Mouse (Mus musculus) midbrain, embryonic 15.5 days (tissue): ENCODE measurements around the gene Gipr. TPM values are rescaled to one million over a fixed set of nuclear protein-coding genes. Genes with fewer than 3 reads are reported as not detected.

ENCODE experiments used
- ATAC-seq: fragments of 200-750 bp; cut with Nextera tagmentation; replicated peaks from 2 replicates; pipeline ENCODE4 v1.8.0; 2017; ENCODE audit warnings: moderate TSS enrichment
- H3K27ac ChIP-seq: fragments of 300-500 bp; sonication (generic); 2 replicates; pipeline ENCODE4 v1.5.1; 2015; ENCODE audit warnings: mild to moderate bottlenecking, inconsistent platforms
- H3K27me3 ChIP-seq: fragments of 300-500 bp; sonication (generic); replicated peaks from 2 replicates; pipeline ENCODE4 v1.6.1; 2015; ENCODE audit warnings: inconsistent platforms
- H3K36me3 ChIP-seq: fragments of 300-500 bp; sonication (generic); replicated peaks from 2 replicates; pipeline ENCODE4 v1.6.1; 2015; ENCODE audit warnings: inconsistent platforms
- H3K4me1 ChIP-seq: fragments of 300-500 bp; sonication (generic); 2 replicates; pipeline ENCODE4 v1.6.1; 2015; ENCODE audit warnings: inconsistent platforms
- H3K4me2 ChIP-seq: fragments of 300-500 bp; sonication (generic); 2 replicates; pipeline ENCODE4 v1.6.1; 2015; ENCODE audit warnings: inconsistent platforms, mild to moderate bottlenecking, moderate library complexity
- H3K4me3 ChIP-seq: fragments of 300-500 bp; sonication (generic); 2 replicates; pipeline ENCODE4 v1.5.1; 2015; ENCODE audit warnings: mild to moderate bottlenecking, inconsistent platforms
- H3K9ac ChIP-seq: fragments of 300-500 bp; sonication (generic); 2 replicates; pipeline ENCODE4 v1.6.1; 2015; ENCODE audit warnings: mild to moderate bottlenecking, inconsistent platforms
- H3K9me3 ChIP-seq: fragments of 300-500 bp; sonication (generic); 2 replicates; pipeline ENCODE4 v1.6.1; 2016; ENCODE audit warnings: inconsistent platforms
- WGBS: fragments of 180-500 bp; shearing (Covaris S2); methylation state at CpG from one replicate; pipeline ENCODE4 v1.1.7; 2015; ENCODE audit warnings: mixed read lengths; 5-methylcytosine and 5-hydroxymethylcytosine counted together
- polyA plus RNA-seq: library from polyadenylated mRNA; unstranded; fragments of >200 nt; fragmentation: Nextera tagmentation; extraction: Ambion mirVana; gene quantifications from 2 replicates; pipeline ENCODE4 v1.2.1, GENCODE M21; 2015

The Gipr gene
- polyA plus RNA-seq, 1 experiment from 2014 or later = 3.5 TPM

DNA sequence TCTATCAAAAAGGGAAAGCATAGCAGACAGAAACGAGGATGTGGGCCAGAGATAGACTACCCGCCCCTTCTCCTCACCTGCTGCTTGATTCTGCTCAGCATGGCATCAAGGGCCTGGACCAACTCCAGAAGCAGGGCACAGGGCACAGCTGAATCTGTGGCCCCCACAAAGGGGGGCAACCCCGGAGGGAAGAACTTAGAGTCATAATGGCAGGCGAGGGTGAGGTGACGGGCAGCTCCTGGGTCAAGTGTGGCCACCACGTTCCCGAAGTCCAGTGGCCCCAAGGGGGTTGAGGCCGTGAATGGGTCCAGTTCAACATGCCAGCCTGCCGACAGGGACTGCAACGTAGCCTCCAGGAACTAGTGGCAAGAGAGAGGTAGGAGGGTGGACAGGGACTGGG is 19.1 kb downstream of the Gipr start:
- Histone ChIP-seq H3K4me1 (peaks cover 25% of the 10 kb centered on the region), H3K36me3 (0 out of 2 replicates have a peak, but pooled peaks cover 3% of the 10 kb centered on the region), H3K9me3 (no peaks in the 10 kb centered on the region), H3K4me3 (no peak overlapping the region), H3K27ac (no peak overlapping the region), H3K27me3 (no peaks in the 10 kb centered on the region), H3K4me2 (no peak overlapping the region), H3K9ac (no peak overlapping the region)
- 88% methylated on average over 10 of the region's 10 CpGs for WGBS
- ATAC-seq = no peak

GRCm38 (mm10) chr7:19137380-19137779 is 28.5 kb downstream of the Gipr start:
- Histone ChIP-seq H3K4me3 (no peak overlapping the region), H3K27ac (no peak overlapping the region), H3K36me3 (peaks cover 22% of the 10 kb centered on the region; the same call in 1 of the 2 replicates), H3K9ac (no peak overlapping the region), H3K4me2 (no peak overlapping the region), H3K9me3 (no peaks in the 10 kb centered on the region), H3K27me3 (no peaks in the 10 kb centered on the region), H3K4me1 (no peaks in the 10 kb centered on the region)
- 53% methylated on average over 5 of the region's 5 CpGs for WGBS
- ATAC-seq = no peak

GRCm38 (mm10) chr7:19136673-19137334 is 29.1 kb downstream of the Gipr start:
- H3K36me3 ChIP-seq = peaks cover 22% of the 10 kb centered on the region; the same call in 1 of the 2 replicates
- H3K9me3 ChIP-seq = no peaks in the 10 kb centered on the region
- H3K4me1 ChIP-seq = peaks cover 4% of the 10 kb centered on the region
- no peaks in the 10 kb centered on the region for H3K27me3 ChIP-seq
- no peak overlapping the region for H3K4me3 ChIP-seq
- no peak overlapping the region for H3K4me2 ChIP-seq
- WGBS = 89% methylated on average over 38 of the region's 38 CpGs
- H3K9ac ChIP-seq = no peak overlapping the region
- ATAC-seq = no peak; the same call in 1 of the 2 replicates
- H3K27ac ChIP-seq = no peak overlapping the region

DNA sequence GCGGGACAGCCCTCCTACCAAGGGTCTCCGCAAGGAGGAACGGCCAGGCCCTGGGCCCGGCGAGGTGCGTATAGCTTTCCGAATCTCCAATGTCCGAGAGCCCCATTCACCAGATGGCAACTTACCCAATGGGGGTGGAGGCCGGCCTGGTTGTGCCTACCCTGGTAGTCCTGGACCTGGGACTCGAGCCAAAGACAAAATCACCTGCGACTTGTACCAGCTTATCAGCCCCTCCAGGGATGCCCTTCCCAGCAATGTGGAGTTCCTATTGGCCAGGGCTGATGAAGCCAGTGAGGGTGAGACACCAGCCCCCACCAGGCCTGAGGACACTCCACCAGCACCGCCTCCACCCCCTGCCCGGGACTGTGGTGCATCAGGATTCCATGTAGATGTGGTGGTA is 29.8 kb downstream of the Gipr start:
- WGBS = 94% methylated on average over 13 of the region's 13 CpGs
- Histone ChIP-seq H3K9me3 (no peaks in the 10 kb centered on the region), H3K27ac (no peak overlapping the region), H3K4me1 (peaks cover 6% of the 10 kb centered on the region), H3K4me2 (no peak overlapping the region), H3K9ac (no peak overlapping the region), H3K27me3 (no peaks in the 10 kb centered on the region), H3K36me3 (peaks cover 22% of the 10 kb centered on the region; the same call in 1 of the 2 replicates), H3K4me3 (no peak overlapping the region)
- no peak for ATAC-seq

- peak overlapping the region; percentile 90 for H3K27ac ChIP-seq
- no peaks in the 10 kb centered on the region for H3K27me3 ChIP-seq
- H3K9ac ChIP-seq = peak overlapping the region; percentile 58
- WGBS = under 1% methylated on average over 39 of the region's 39 CpGs
- peak; percentile 98 for ATAC-seq
- peaks cover 17% of the 10 kb centered on the region; the same call in 1 of the 2 replicates for H3K36me3 ChIP-seq
- peak overlapping the region; percentile 69 for H3K4me2 ChIP-seq
- peak overlapping the region; percentile 56 for H3K4me3 ChIP-seq
- no peaks in the 10 kb centered on the region for H3K9me3 ChIP-seq
- peaks cover 20% of the 10 kb centered on the region for H3K4me1 ChIP-seq
Observed at GRCm38 (mm10) chr7:19131324-19131848, 34.5 kb downstream of the Gipr start.

GRCm38 (mm10) chr7:19130657-19131056 is 35.3 kb downstream of the Gipr start:
- H3K9ac ChIP-seq = no peak overlapping the region
- 28% methylated on average over 4 of the region's 4 CpGs for WGBS

GRCm38 (mm10) chr7:19129396-19129795 is 36.5 kb downstream of the Gipr start:
- Histone ChIP-seq H3K4me3 (0 out of 2 replicates have a peak overlapping the region, but pooled peaks have one; percentile 4), H3K9me3 (no peaks in the 10 kb centered on the region), H3K27ac (0 out of 2 replicates have a peak overlapping the region, but pooled peaks have one; percentile 90), H3K36me3 (0 out of 2 replicates have a peak, but pooled peaks cover 3% of the 10 kb centered on the region), H3K4me1 (peaks cover 20% of the 10 kb centered on the region), H3K27me3 (no peaks in the 10 kb centered on the region), H3K9ac (no peak overlapping the region), H3K4me2 (no peak overlapping the region)
- ATAC-seq = no peak
- WGBS = 94% methylated on average over 5 of the region's 5 CpGs

More at GRCm38 (mm10) chr7:19130657-19131056, 35.3 kb downstream of the Gipr start:
- ATAC-seq = no peak
- peaks cover 20% of the 10 kb centered on the region for H3K4me1 ChIP-seq
- no peaks in the 10 kb centered on the region for H3K27me3 ChIP-seq
- peak overlapping the region; percentile 90 for H3K27ac ChIP-seq
- H3K4me3 ChIP-seq = peak overlapping the region; percentile 56
- H3K4me2 ChIP-seq = peak overlapping the region; percentile 69
- peaks cover 9% of the 10 kb centered on the region; the same call in 1 of the 2 replicates for H3K36me3 ChIP-seq
- no peaks in the 10 kb centered on the region for H3K9me3 ChIP-seq

GRCm38 (mm10) chr7:19127744-19128143 is 38.2 kb downstream of the Gipr start:
- H3K4me3 ChIP-seq = no peak overlapping the region
- no peak for ATAC-seq
- no peak overlapping the region for H3K9ac ChIP-seq
- 0 out of 2 replicates have a peak, but pooled peaks cover 3% of the 10 kb centered on the region for H3K36me3 ChIP-seq
- no peaks in the 10 kb centered on the region for H3K27me3 ChIP-seq
- no peak overlapping the region for H3K4me2 ChIP-seq
- WGBS = 90% methylated on average over 5 of the region's 5 CpGs
- H3K4me1 ChIP-seq = peaks cover 20% of the 10 kb centered on the region
- no peaks in the 10 kb centered on the region for H3K9me3 ChIP-seq
- H3K27ac ChIP-seq = no peak overlapping the region

GRCm38 (mm10) chr7:19124713-19125112 is 41.2 kb downstream of the Gipr start:
- Histone ChIP-seq H3K9me3 (no peaks in the 10 kb centered on the region), H3K9ac (no peak overlapping the region), H3K4me2 (no peak overlapping the region), H3K27ac (no peak overlapping the region), H3K4me1 (peaks cover 16% of the 10 kb centered on the region), H3K36me3 (0 out of 2 replicates have a peak, but pooled peaks cover 3% of the 10 kb centered on the region), H3K4me3 (no peak overlapping the region), H3K27me3 (no peaks in the 10 kb centered on the region)
- WGBS = 87% methylated on average over 6 of the region's 6 CpGs
- no peak for ATAC-seq

GRCm38 (mm10) chr7:19121686-19122085 is 44.2 kb downstream of the Gipr start:
- Histone ChIP-seq H3K4me3 (no peak overlapping the region), H3K9me3 (no peaks in the 10 kb centered on the region), H3K4me2 (no peak overlapping the region), H3K4me1 (peaks cover 28% of the 10 kb centered on the region), H3K27me3 (no peaks in the 10 kb centered on the region), H3K9ac (no peak overlapping the region), H3K27ac (no peak overlapping the region), H3K36me3 (no peaks in the 10 kb centered on the region)
- ATAC-seq = no peak
- WGBS = 96% methylated on average over 4 of the region's 4 CpGs

DNA sequence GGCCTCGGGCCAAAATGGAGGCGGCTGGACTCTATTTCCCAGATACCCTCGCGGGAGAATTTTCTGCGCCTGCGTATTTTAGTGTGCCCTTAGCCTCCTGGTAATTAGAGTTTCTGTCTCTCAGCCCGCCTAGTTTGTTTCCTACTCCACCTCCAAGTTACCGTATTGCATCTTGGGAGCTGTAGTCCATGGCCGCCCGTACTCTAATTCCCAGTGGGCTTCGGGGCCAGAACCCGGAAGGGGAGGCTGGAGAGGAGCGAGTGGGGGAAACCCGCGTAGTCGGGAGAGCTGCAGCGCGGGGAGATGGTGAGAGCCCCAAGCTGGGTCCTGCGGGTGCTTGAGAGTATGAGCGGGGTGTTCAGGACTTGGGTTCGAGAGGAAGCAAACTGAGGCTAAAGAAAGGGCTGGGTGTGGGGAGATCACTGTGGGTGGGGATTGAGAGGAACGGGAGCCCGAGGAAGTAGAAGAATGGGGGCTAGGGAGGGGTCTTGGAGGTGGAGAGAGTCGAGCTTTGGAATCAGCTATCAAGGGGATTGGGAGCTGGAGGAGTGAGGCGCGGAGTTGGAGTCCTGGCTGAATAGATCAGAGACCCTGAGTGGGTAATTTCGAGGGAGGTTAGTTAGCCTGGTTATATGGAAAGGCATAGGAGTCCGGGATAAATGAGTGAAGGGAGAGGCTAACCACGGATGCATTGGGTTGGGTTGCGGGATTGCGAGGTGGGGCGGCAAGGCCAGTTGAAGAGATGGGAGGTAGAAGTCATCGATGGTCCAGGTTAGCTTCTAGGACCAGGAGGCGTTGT is 46.1 kb downstream of the Gipr start, which contains the start of gene Fbxo46:
Gene Fbxo46 (plus strand): TSS at position 229 of the 799 bp plus-strand sequence.
- Histone ChIP-seq H3K27ac (peak within 1 kb of the TSS; percentile 70), H3K9me3 (no peaks in the 10 kb centered on the region), H3K9ac (peak within 1 kb of the TSS; percentile 69), H3K27me3 (no peaks in the 10 kb centered on the region), H3K4me3 (peak within 1 kb of the TSS; percentile 72), H3K36me3 (no peaks in the 10 kb centered on the region), H3K4me2 (peak within 1 kb of the TSS; percentile 68), H3K4me1 (peaks cover 28% of the 10 kb centered on the region)
- ATAC-seq = peak; percentile 93
- WGBS = 3% methylated on average over 34 of the region's 34 CpGs

- no peak overlapping the region for H3K9ac ChIP-seq
- H3K36me3 ChIP-seq = no peaks in the 10 kb centered on the region
- WGBS = 93% methylated on average over 8 of the region's 8 CpGs
- no peaks in the 10 kb centered on the region for H3K9me3 ChIP-seq
- H3K4me2 ChIP-seq = no peak overlapping the region
- H3K27me3 ChIP-seq = no peaks in the 10 kb centered on the region
- peaks cover 28% of the 10 kb centered on the region for H3K4me1 ChIP-seq
- no peak overlapping the region for H3K4me3 ChIP-seq
- peak; percentile 37 for ATAC-seq
- H3K27ac ChIP-seq = no peak overlapping the region
Observed at GRCm38 (mm10) chr7:19119083-19119482, 46.8 kb downstream of the Gipr start.
